Mouse (Mus musculus) small intestine, adult 2 months (tissue): ENCODE measurements around the gene Ncapd3.

Experiments used
- CTCF ChIP-seq: fragments of 200-500 bp; IDR thresholded peaks from 2 replicates; pipeline ENCODE4 v1.5.1; 2012; ENCODE audit warnings: low read depth, mild to moderate bottlenecking, control low read depth, inconsistent platforms, low read length, moderate library complexity, mixed read lengths; ENCODE audit not compliant: insufficient replicate concordance, insufficient read length; ENCODE audit errors: extremely low read depth
- POLR2A ChIP-seq: fragments of 200-500 bp; IDR thresholded peaks from 2 replicates; pipeline ENCODE4 v1.6.1; 2012; ENCODE audit warnings: low read depth, mild to moderate bottlenecking, control low read depth, inconsistent platforms, low read length, moderate library complexity

- TF ChIP-seq CTCF, result no peak
- TF ChIP-seq POLR2A, result no peak
Observed at GRCm38 (mm10) chr9:27005933-27006332, 24.0 kb upstream of the Ncapd3 start.
